Mouse (Mus musculus): ENCODE results near the gene 6030458C11Rik.

DNA sequence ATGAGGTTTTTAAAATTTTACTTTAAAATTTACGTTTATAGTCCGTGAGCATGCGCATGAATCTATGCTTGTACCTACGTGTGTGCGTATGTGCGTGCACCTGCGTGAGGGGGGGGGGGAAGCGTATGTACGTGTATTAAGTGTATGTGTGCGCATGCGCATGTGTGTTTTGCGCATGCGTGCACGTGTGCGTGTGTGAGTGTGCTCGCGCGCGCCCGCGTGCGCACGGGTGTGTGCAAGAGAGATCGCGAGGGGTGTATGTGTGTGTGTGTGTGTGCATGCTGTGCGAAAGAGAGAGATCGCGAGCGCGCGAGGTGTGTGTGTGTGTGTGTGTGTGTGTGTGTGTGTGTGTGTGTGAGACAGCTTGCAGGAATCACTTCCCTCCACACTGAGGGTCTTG lies 8.9 kb upstream of the 6030458C11Rik start:
- no peak for TF ChIP-seq POLR2A (IDR thresholded peaks at IDR 0.05; ENCODE audit: extremely low read depth, insufficient read depth, low read length)
- TF ChIP-seq CTCF (IDR thresholded peaks at IDR 0.05; ENCODE audit: low read depth, low read length): no peak

Measured in liver, adult 2 months (tissue).